Mouse (Mus musculus) testis, adult 2 months (tissue): Measurements from ENCODE around the gene Plxna4. TPM values are rescaled to one million over a fixed set of nuclear protein-coding genes. Genes with fewer than 3 reads are reported as not detected.

ENCODE experiments used
- H3K27ac ChIP-seq: fragments of 200-500 bp; 2 replicates; pipeline ENCODE4 v1.5.1; 2012; ENCODE audit warnings: low read depth, low read length; ENCODE audit not compliant: control insufficient read depth, insufficient read depth
- H3K27me3 ChIP-seq: fragments of 200-500 bp; 2 replicates; pipeline ENCODE4 v1.6.1; 2012; ENCODE audit warnings: mild to moderate bottlenecking, low read length, moderate library complexity; ENCODE audit not compliant: control insufficient read depth, insufficient read depth
- H3K36me3 ChIP-seq: fragments of 200-500 bp; 2 replicates; pipeline ENCODE4 v1.6.1; 2012; ENCODE audit warnings: mild to moderate bottlenecking, low read length; ENCODE audit not compliant: control insufficient read depth, insufficient read depth
- H3K4me1 ChIP-seq: fragments of 200-500 bp; 2 replicates; pipeline ENCODE4 v1.6.1; 2012; ENCODE audit warnings: low read length; ENCODE audit not compliant: control insufficient read depth, insufficient read depth
- H3K4me3 ChIP-seq: fragments of 200-500 bp; 2 replicates; pipeline ENCODE4 v1.5.1; 2012; ENCODE audit warnings: low read depth, mild to moderate bottlenecking, low read length, moderate library complexity, mixed read lengths; ENCODE audit not compliant: control insufficient read depth
- CTCF ChIP-seq: fragments of 200-500 bp; IDR thresholded peaks from 2 replicates; pipeline ENCODE4 v1.5.1; 2012; ENCODE audit warnings: low read depth, mild to moderate bottlenecking, inconsistent platforms, low read length, moderate library complexity; ENCODE audit not compliant: control insufficient read depth, insufficient read depth, insufficient replicate concordance
- POLR2A ChIP-seq: fragments of 200-500 bp; IDR thresholded peaks from 2 replicates; pipeline ENCODE4 v1.6.1; 2012; ENCODE audit warnings: low read depth, mild to moderate bottlenecking, inconsistent platforms, low read length, moderate library complexity; ENCODE audit not compliant: control insufficient read depth
- polyA plus RNA-seq: library from polyadenylated mRNA; depleted of rRNA; stranded (reverse); fragments of >200 nt; gene quantifications from 2 replicates; pipeline ENCODE4 v1.2.3, GENCODE M21; 2012

Gene Plxna4
- polyA plus RNA-seq, 1 experiment: 0.62 TPM

- H3K36me3 ChIP-seq: no peaks in the 10 kb centered on the region
- H3K4me3 ChIP-seq: no peak overlapping the region
- TF ChIP-seq CTCF (no peak), POLR2A (no peak)
- no peaks in the 10 kb centered on the region for H3K27me3 ChIP-seq
- H3K4me1 ChIP-seq: no peaks in the 10 kb centered on the region
- H3K27ac ChIP-seq: no peak overlapping the region
Observed at GRCm38 (mm10) chr6:32384423-32384822, 203.6 kb downstream of the Plxna4 start.

DNA sequence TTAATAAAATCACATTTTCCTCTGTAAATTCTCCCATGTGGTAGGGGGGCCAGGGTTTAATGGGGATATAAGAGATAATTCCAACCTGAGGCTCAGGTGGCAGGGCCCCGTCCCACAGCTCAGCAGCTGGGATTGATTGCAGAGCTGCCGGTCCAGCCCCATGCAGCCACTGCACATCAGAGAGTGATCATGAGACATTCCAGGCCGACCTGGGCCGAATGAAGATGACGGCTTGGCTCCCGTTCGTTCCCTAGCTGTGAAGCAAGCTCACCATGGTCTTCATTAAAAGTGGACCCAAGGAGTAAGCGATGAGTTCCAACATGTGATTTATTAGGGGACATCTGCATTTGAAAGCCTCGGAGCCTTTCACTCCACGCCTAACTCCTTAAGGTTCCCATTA, 206.5 kb downstream of the Plxna4 start:
- H3K27ac ChIP-seq: no peak overlapping the region
- no peak overlapping the region for H3K4me3 ChIP-seq
- no peaks in the 10 kb centered on the region for H3K4me1 ChIP-seq
- no peaks in the 10 kb centered on the region for H3K36me3 ChIP-seq
- H3K27me3 ChIP-seq: no peaks in the 10 kb centered on the region
- TF ChIP-seq CTCF: no peak
- no peak for TF ChIP-seq POLR2A

- H3K4me3 ChIP-seq: no peak overlapping the region
- no peaks in the 10 kb centered on the region for H3K36me3 ChIP-seq
- no peaks in the 10 kb centered on the region for H3K4me1 ChIP-seq
- H3K27me3 ChIP-seq: no peaks in the 10 kb centered on the region
- TF ChIP-seq POLR2A: no peak
- no peak overlapping the region for H3K27ac ChIP-seq
Observed at GRCm38 (mm10) chr6:32377181-32377580, 210.8 kb downstream of the Plxna4 start.

GRCm38 (mm10) chr6:32373931-32374361, 214.0 kb downstream of the Plxna4 start:
- H3K4me1 ChIP-seq: no peaks in the 10 kb centered on the region
- no peak overlapping the region for H3K27ac ChIP-seq
- no peak overlapping the region for H3K4me3 ChIP-seq
- TF ChIP-seq POLR2A: no peak
- TF ChIP-seq CTCF: no peak
- no peaks in the 10 kb centered on the region for H3K27me3 ChIP-seq
- no peaks in the 10 kb centered on the region for H3K36me3 ChIP-seq

DNA sequence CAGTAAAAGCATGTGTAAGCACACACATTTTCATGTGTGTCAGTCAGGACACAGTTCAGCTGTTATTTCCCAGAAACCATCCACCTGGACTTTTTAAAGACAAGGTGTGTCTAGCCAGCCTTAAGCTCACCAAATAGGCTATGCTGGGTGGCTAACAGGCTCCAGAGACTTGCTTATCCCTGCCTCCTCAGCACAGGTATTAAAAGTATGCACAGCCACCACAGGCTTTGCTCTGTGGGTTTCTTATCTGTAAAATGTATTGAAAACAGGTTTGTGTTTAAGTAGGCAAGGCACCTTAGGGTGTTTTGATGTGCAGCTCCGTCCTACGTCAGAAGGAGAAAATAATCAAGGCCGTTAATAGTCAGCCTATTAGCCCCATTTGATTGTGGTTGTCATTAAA, 218.9 kb downstream of the Plxna4 start:
- H3K27me3 ChIP-seq: no peaks in the 10 kb centered on the region
- H3K27ac ChIP-seq: no peak overlapping the region
- TF ChIP-seq CTCF (no peak), POLR2A (no peak)
- H3K4me3 ChIP-seq: no peak overlapping the region
- H3K36me3 ChIP-seq: no peaks in the 10 kb centered on the region
- H3K4me1 ChIP-seq: no peaks in the 10 kb centered on the region

DNA sequence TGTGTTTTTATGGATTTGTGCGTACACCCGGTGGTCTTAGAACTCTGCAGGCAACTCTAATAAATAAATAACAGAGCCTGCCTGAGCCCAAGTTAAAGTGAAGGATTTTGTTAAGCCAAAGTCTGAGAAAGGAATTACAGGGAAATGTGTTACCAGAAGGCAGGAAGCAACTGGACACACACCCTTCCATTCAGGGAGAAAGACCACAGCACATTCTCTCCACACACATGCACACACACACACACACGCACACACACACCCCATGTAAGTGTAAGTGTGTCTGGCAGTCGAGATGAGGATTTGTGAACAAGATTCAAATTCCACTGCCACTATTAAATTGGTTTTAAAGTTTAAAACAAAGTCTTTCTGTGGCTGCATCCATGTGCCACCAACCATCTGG, 219.6 kb downstream of the Plxna4 start:
- Histone ChIP-seq H3K27ac (no peak overlapping the region), H3K36me3 (no peaks in the 10 kb centered on the region), H3K4me3 (no peak overlapping the region), H3K4me1 (no peaks in the 10 kb centered on the region), H3K27me3 (no peaks in the 10 kb centered on the region)
- TF ChIP-seq POLR2A (no peak), CTCF (no peak)

GRCm38 (mm10) chr6:32364933-32365332, 223.1 kb downstream of the Plxna4 start:
- no peak overlapping the region for H3K27ac ChIP-seq
- H3K4me1 ChIP-seq: no peaks in the 10 kb centered on the region
- no peak overlapping the region for H3K4me3 ChIP-seq
- no peaks in the 10 kb centered on the region for H3K27me3 ChIP-seq
- TF ChIP-seq POLR2A: no peak
- TF ChIP-seq CTCF: no peak
- no peaks in the 10 kb centered on the region for H3K36me3 ChIP-seq

GRCm38 (mm10) chr6:32363489-32364068, 224.4 kb downstream of the Plxna4 start:
- Histone ChIP-seq H3K27me3 (no peaks in the 10 kb centered on the region), H3K36me3 (no peaks in the 10 kb centered on the region), H3K4me3 (no peak overlapping the region), H3K27ac (no peak overlapping the region), H3K4me1 (no peaks in the 10 kb centered on the region)
- no peak for TF ChIP-seq CTCF
- no peak for TF ChIP-seq POLR2A
